Mouse (Mus musculus) bone marrow macrophage, adult 2 months (primary cell): ENCODE measurements around the gene Sec14l1. TPM values are rescaled to one million over a fixed set of nuclear protein-coding genes. Genes with fewer than 3 reads are reported as not detected.
"Not testable (repeated sequence)": the region's sequence is repeated elsewhere in the genome, so short reads cannot be mapped to it uniquely, and the experiment has no call there.

Experiments used
- H3K27ac ChIP-seq: 2 replicates; pipeline ENCODE4 v1.5.1; 2012; ENCODE audit warnings: low read depth, low read length; ENCODE audit not compliant: insufficient read depth
- H3K4me1 ChIP-seq: 2 replicates; pipeline ENCODE4 v1.6.1; 2012; ENCODE audit warnings: low read length; ENCODE audit not compliant: control insufficient read depth, insufficient read depth
- H3K4me3 ChIP-seq: 2 replicates; pipeline ENCODE4 v1.5.1; 2012; ENCODE audit warnings: mild to moderate bottlenecking, low read length, moderate library complexity; ENCODE audit not compliant: insufficient read depth
- CTCF ChIP-seq: IDR thresholded peaks from 2 replicates; pipeline ENCODE4 v1.5.1; 2012; ENCODE audit warnings: low read depth, mild to moderate bottlenecking, low read length, moderate library complexity
- POLR2A ChIP-seq: IDR thresholded peaks from 2 replicates; pipeline ENCODE4 v1.6.1; 2012; ENCODE audit warnings: mild to moderate bottlenecking, low read depth, low read length, borderline replicate concordance
- polyA plus RNA-seq: library from polyadenylated mRNA; stranded (reverse); fragments of >200 nt; gene quantifications from 2 replicates; pipeline ENCODE4 v1.2.4, GENCODE M21; 2012; ENCODE audit not compliant: missing spikeins, insufficient read depth, insufficient read length

The Sec14l1 gene
- polyA plus RNA-seq, 1 experiment = 132 TPM

- peak overlapping the region; percentile 85 for H3K4me3 ChIP-seq
- peaks cover 46% of the 10 kb centered on the region for H3K4me1 ChIP-seq
- TF ChIP-seq POLR2A (no peak), CTCF (no peak)
- peak overlapping the region; percentile 74 for H3K27ac ChIP-seq
Observed at GRCm38 (mm10) chr11:117077902-117078301, 37.1 kb upstream of the Sec14l1 start.

- Histone ChIP-seq H3K4me3 (peak overlapping the region; percentile 85), H3K4me1 (peaks cover 52% of the 10 kb centered on the region), H3K27ac (peak overlapping the region; percentile 74)
- TF ChIP-seq POLR2A (no peak), CTCF (no peak)
Observed at GRCm38 (mm10) chr11:117078637-117079240, 36.2 kb upstream of the Sec14l1 start.

- no peak overlapping the region for H3K27ac ChIP-seq
- H3K4me1 ChIP-seq = peaks cover 56% of the 10 kb centered on the region
- TF ChIP-seq CTCF (no peak), POLR2A (no peak)
- H3K4me3 ChIP-seq = no peak overlapping the region
Observed at GRCm38 (mm10) chr11:117079651-117080190, 35.2 kb upstream of the Sec14l1 start.

- Histone ChIP-seq H3K4me3 (no peak overlapping the region), H3K27ac (peak overlapping the region; percentile 5; the same call in 1 of the 2 replicates), H3K4me1 (peaks cover 56% of the 10 kb centered on the region)
- TF ChIP-seq POLR2A (no peak), CTCF (no peak)
Observed at GRCm38 (mm10) chr11:117080209-117080608, 34.8 kb upstream of the Sec14l1 start.

GRCm38 (mm10) chr11:117081165-117082064 lies 33.6 kb upstream of the Sec14l1 start:
- H3K4me3 ChIP-seq = no peak overlapping the region
- peak overlapping the region; percentile 80 for H3K27ac ChIP-seq
- H3K4me1 ChIP-seq = peaks cover 50% of the 10 kb centered on the region
- TF ChIP-seq CTCF (peak; percentile 56; the same call in 1 of the 2 replicates), POLR2A (no peak)

- Histone ChIP-seq H3K27ac (peak overlapping the region; percentile 57; the same call in 1 of the 2 replicates), H3K4me3 (no peak overlapping the region), H3K4me1 (peaks cover 56% of the 10 kb centered on the region)
- no peak for TF ChIP-seq POLR2A
- TF ChIP-seq CTCF = no peak
Observed at GRCm38 (mm10) chr11:117082353-117082934, 32.5 kb upstream of the Sec14l1 start.

- peak overlapping the region; percentile 57 for H3K27ac ChIP-seq
- peaks cover 64% of the 10 kb centered on the region for H3K4me1 ChIP-seq
- no peak overlapping the region for H3K4me3 ChIP-seq
- TF ChIP-seq CTCF (no peak), POLR2A (no peak)
Observed at GRCm38 (mm10) chr11:117083052-117083881, 31.7 kb upstream of the Sec14l1 start.

- peaks cover 65% of the 10 kb centered on the region for H3K4me1 ChIP-seq
- H3K27ac ChIP-seq = 0 out of 2 replicates have a peak overlapping the region, but pooled peaks have one; percentile 10
- not testable (repeated sequence) for H3K4me3 ChIP-seq
Observed at GRCm38 (mm10) chr11:117083882-117084260, 31.1 kb upstream of the Sec14l1 start.

- TF ChIP-seq CTCF (no peak), POLR2A (no peak)
- Histone ChIP-seq H3K4me1 (peaks cover 59% of the 10 kb centered on the region), H3K4me3 (no peak overlapping the region), H3K27ac (no peak overlapping the region)
Observed at GRCm38 (mm10) chr11:117086215-117086614, 28.8 kb upstream of the Sec14l1 start.
